Mouse (Mus musculus) frontal cortex, postnatal 14 days (tissue): Measurements from ENCODE around the gene Sgk1.
A peak's percentile ranks its signal among the peaks of the same experiment; 100 is the strongest.
"Not testable (repeated sequence)": the region's sequence is repeated elsewhere in the genome, so short reads cannot be mapped to it uniquely, and the experiment has no call there.

Experiments used
- DNase-seq, 2 experiments: peaks; one replicate each; pipeline ENCODE4 v3.0.0; 2022; ENCODE audit warnings: low spot score in 2 of 2

Sgk1 gene

DNA sequence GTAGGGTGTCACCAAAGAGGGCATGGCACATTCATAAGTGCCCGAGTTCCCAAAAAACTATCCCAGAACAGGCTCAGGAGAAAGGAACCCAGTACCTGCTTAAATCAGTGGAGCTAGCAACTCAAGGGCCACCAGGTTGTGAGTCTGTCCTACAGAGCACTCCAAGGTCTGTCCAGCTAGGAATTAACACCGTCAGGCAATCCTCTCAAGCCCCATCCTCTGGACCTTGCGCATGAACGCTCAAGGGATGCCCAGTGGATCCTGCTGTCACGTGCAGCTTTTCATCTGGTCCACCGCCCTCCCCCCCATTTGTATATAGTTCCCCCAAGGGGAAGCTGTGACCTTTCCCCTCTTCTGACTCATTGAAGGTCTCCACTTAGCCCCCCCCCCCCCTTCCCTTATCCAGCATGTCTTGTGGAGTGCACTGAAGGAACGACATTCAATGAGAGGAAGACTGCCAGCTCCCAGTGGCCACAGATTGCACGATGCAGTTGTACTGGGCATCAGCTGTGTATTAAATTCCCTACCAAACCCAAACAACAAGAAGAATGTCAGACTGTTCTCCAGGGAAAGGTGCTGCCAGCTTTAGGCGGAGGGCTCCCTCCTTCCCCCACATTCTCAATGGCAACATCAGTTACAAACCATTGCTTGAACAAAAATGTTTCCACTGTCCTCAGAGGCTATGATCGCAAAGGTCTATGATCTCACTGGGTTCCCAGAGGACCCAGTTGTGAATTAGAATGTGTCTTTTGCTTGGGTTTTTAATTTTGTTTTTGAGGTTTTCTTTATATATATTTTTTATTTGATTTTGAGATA, 118.7 kb downstream of the Sgk1 start:
- DNase-seq, result no peak

DNA sequence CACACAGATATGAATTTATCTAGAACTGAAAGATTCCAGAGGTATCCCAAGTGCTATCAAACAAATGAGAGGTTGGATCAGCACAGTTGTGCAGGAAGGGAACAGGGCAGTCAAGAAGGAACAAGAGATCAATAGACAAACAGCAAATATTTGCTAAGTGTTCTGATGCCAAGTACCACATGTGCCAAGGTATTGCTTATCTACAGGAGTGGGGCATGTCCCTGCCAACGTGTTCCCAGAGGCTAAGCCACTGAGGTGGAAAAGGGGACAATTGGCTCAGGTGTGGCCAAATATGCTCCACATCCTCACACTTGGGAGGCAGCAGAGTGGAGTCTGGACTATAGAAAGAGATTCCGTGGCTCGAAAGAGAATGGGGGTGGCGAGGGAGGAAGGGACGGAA, 119.6 kb downstream of the Sgk1 start:
- DNase-seq, result no peak

DNA sequence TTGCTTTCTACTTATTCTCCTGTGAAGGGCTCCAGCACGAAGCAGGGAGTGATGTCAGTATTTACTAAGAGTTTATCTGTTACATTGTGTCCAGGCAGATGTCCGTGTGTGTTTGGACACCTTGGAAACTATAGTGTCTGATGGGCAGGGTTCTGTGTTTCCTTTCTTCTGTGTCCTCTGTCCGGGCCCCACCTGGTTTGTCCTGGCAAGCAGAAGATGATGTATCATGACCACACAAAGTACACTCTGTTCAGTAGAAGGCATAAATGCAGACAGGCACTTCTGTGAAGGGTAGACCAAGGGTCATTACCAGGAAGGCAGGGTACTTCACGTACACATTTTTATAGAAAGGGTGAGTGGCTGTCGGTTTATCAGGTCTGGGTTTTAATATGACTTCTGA, 122.8 kb downstream of the Sgk1 start:
- no peak for DNase-seq

DNA sequence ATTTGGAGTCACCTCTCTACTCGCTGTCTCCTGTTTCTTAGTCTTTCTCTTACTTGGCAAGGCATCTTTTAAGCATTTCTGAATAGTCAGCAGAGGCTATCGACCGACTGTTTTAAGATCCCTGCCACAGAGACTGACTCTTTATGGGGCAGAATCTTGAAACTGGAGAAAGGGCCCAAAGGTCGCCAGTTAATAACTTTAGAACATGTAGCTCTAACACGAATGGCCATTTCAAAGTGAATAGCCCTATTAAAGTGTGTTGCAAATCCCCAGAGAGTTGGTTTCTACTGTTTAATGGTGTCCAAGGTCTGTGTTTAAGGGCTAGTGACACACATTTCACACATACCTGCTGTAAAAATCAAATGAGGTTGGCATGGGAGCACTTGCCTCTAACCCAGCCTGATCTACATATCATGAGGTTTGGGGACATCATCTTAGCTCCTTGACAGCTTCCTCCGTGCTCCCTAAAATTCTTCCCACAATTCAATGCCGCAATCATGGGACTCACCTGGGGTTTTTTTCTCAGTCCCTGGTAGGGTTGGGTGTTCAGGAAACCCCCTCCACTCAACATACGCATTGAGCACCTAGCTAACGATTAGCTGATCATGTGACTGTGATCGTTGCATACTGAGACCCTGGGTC, 125.3 kb downstream of the Sgk1 start:
- DNase-seq, result no peak

DNA sequence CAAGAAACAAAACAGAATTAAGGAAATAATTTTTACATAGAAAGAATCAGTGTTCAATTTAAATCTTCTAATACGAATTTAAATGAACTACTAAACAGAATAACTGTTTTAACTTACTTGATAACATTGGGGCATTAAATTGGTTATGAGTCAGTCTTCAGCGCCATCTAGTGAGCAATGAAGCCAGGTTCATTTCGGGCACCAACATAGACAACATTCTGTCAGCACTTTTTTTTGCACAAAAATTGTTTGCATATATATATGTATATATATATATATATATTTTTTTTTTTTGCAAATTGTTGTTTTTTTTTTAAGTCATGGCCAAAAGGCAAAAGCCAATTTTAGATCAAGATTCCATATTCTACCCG, 125.8 kb downstream of the Sgk1 start:
- DNase-seq, result peak in 1 of 2 experiments; percentile 58

DNA sequence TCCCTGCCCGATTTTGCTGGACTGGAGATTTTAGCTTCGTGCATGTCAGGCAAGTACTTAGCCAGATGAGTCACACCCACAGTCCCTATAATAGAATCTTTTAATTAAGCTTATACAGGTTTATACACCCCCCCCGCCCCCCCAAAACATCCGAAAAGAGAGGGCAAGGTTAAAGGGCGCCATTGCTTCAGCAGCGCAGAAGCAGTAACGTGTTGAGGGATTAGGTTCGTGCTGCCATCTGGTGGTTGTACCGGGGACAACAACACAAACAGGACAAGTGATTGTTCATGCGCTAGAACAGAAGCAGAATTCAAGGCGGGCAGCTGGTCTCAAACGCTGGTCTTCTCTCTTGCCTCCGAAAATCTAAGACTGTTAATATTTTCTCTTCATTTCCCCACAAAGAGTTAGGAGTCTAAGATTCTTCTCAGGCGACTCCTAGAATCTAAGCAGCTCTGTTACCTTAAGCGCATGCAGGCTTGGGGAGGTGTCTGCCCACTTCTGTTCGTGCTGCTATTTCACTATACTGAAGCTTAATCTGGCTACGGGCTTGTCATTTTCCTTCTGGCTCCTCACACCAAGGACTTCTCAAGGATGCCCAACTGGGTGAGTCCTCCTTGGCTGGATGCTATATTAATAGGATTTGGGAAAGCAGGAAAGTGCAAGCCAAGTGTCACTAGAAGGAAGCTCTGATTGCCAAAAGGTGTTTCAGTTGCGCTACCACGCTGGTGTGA, 128.3 kb downstream of the Sgk1 start:
- DNase-seq, result peak; percentile 69 to 85

DNA sequence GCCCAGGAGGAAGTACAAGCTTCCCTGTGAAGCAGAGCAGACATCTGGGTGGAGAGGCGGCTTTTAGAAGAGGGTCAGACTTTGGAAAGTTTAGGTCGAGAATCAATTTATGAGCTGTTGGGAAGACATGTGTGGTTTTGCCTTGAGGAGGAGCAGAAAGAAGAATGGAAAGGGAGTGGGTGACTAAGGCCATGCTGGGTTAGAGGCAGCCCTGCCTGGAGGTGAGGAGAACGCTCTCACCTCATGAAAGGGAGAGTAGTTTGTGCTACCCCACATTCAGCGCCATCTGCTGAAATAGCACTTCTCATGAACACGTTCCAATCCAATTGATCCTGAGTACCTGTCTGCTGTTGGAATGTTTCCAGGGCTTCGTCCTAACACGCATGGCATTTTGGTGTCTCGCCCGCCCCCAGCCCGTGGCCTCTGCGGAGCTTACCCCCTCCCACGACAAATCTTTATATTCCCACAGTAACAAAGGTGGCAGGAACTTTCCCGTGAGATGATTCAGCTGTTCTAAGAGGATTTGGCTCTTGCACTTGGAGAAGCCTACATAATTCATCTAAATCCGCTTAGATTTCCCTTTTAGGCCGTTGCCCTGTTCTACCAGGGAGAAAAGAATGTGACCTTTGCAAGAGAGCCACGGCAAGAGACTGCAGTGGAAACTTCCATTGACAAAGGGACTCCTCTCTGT, 135.6 kb downstream of the Sgk1 start:
- DNase-seq, result no peak

DNA sequence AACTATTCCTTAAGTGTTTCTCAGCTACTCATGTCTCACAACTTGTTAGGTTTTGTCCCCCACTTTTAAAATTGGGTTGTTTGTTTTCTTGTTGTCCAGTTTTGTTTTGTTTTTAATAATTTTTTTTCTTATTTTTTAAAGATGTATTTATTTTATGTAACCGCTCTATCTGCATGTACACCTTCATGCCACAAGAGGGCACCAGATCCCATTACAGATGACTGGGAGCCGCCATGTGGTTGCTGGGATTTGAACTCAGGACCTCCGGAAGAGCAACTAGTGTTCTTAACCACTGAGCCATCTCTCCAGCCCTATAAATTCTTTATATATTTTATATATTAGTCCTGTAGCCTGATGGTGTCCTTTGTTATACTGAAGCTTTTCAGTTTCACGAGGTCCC, 136.6 kb downstream of the Sgk1 start:
- DNase-seq, result no peak

DNA sequence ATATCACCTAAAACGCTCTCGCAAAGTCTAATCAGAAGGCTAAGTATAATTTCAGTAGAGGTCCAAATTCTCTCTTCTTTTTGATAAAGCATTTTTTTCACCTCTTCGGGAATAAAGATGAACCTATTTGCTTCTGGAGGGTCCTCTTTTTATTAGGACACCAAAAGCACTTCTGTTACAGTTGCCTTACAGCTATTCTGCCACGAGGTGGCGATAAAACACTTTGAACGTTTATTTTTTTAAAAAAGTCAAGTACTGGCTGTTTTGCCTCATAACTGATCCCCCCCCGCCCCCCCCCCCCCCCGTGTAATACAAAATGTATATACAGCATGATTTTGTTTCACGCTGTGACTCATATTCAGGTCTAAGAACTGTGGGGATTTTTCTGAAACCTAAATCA, 152.3 kb downstream of the Sgk1 start:
- DNase-seq, result no peak

DNA sequence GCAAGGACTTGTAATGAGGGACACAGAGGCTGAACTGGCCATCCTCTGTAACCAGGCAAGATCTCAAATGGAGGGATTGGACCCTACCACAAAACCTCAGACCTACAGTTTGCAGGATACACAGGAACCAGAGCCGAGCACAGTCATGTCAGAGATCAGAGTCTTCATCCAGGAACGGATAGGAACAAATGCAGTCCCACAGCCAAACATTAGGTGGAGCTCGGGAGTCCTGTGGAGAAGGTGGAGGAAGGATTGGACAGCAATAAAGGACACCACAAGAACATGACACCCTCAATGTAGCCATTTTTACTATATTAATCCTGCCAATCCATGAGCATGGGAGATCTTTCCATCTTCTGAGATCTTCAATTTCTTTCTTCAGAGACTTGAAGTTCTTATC, 154.3 kb downstream of the Sgk1 start:
- not testable (repeated sequence) for DNase-seq
